Mouse (Mus musculus) myocyte (in vitro differentiated cells): ENCODE data around the gene Epha3. TPM values are rescaled to one million over a fixed set of nuclear protein-coding genes. Genes with fewer than 3 reads are reported as not detected.
A peak's percentile ranks its signal among the peaks of the same experiment; 100 is the strongest.

Source experiments
- H3K27me3 ChIP-seq: one replicate; pipeline ENCODE4 v1.6.1; 2011; ENCODE audit not compliant: control insufficient read depth, insufficient read depth, insufficient read length
- H3K36me3 ChIP-seq: one replicate; pipeline ENCODE4 v1.6.1; 2011; ENCODE audit not compliant: control insufficient read depth, insufficient read depth
- H3K4me2 ChIP-seq: one replicate; pipeline ENCODE4 v1.6.1; 2011; ENCODE audit warnings: low read depth, control low read depth
- H3K4me3 ChIP-seq: one replicate; pipeline ENCODE4 v1.5.1; 2011; ENCODE audit warnings: mild to moderate bottlenecking, control low read depth, moderate library complexity
- H3K79me2 ChIP-seq: one replicate; pipeline ENCODE4 v1.6.1; 2011; ENCODE audit not compliant: control insufficient read depth, insufficient read depth
- H3ac ChIP-seq: one replicate; pipeline ENCODE4 v1.6.1; 2011; ENCODE audit not compliant: control insufficient read depth, insufficient read length
- CEBPB ChIP-seq: IDR thresholded peaks from 2 replicates; pipeline ENCODE4 v1.6.1; 2011; ENCODE audit warnings: mild to moderate bottlenecking, moderate library complexity; ENCODE audit not compliant: poor library complexity, insufficient read depth, severe bottlenecking
- E2F4 ChIP-seq: IDR thresholded peaks from one replicate; pipeline ENCODE4 v1.6.1; 2011; ENCODE audit warnings: mild to moderate bottlenecking, control low read depth, moderate library complexity; ENCODE audit not compliant: insufficient read depth
- MAX ChIP-seq: IDR thresholded peaks from one replicate; pipeline ENCODE4 v1.6.1; 2011; ENCODE audit warnings: low read depth, mild to moderate bottlenecking, control low read depth
- MYOD1 ChIP-seq, 3 experiments: IDR thresholded peaks; one replicate each; pipeline ENCODE4 v1.6.1; 2011; ENCODE audit warnings: control low read depth in 2 of 3, low read depth in 2 of 3, mild to moderate bottlenecking in 2 of 3, moderate library complexity in 1 of 3; ENCODE audit not compliant: insufficient read length in 2 of 3, control insufficient read depth in 1 of 3
- MYOG ChIP-seq, 3 experiments: IDR thresholded peaks; one replicate each; pipeline ENCODE4 v1.6.1; 2011; ENCODE audit warnings: control low read depth in 2 of 3, low read depth in 2 of 3, mild to moderate bottlenecking in 2 of 3; ENCODE audit not compliant: insufficient read length in 2 of 3, control insufficient read depth in 1 of 3, insufficient read depth in 1 of 3
- POLR2A ChIP-seq: IDR thresholded peaks from one replicate; pipeline ENCODE4 v1.6.1; 2011; ENCODE audit warnings: low read depth, mild to moderate bottlenecking, control low read depth, moderate library complexity; ENCODE audit not compliant: insufficient read length
- POLR2AphosphoS2 ChIP-seq: IDR thresholded peaks from one replicate; pipeline ENCODE4 v1.6.1; 2011; ENCODE audit warnings: low read depth, control low read depth; ENCODE audit not compliant: insufficient read length
- REST ChIP-seq: IDR thresholded peaks from one replicate; pipeline ENCODE4 v1.6.1; 2011; ENCODE audit warnings: mild to moderate bottlenecking, control low read depth, moderate library complexity; ENCODE audit not compliant: insufficient read depth, insufficient read length
- SRF ChIP-seq: IDR thresholded peaks from one replicate; pipeline ENCODE4 v1.6.1; 2011; ENCODE audit warnings: low read depth; ENCODE audit not compliant: control insufficient read depth, insufficient read length
- TCF12 ChIP-seq: IDR thresholded peaks from one replicate; pipeline ENCODE4 v1.6.1; 2011; ENCODE audit warnings: mild to moderate bottlenecking, control low read depth; ENCODE audit not compliant: poor library complexity, insufficient read depth, severe bottlenecking
- TCF3 ChIP-seq: IDR thresholded peaks from one replicate; pipeline ENCODE4 v1.6.1; 2011; ENCODE audit warnings: low read depth, control low read depth; ENCODE audit not compliant: insufficient read length
- USF1 ChIP-seq: IDR thresholded peaks from one replicate; pipeline ENCODE4 v1.6.1; 2011; ENCODE audit warnings: low read depth, mild to moderate bottlenecking, control low read depth, moderate library complexity
- polyA plus RNA-seq: library from polyadenylated mRNA; unstranded; fragments of >200 nt; fragmentation: generic; extraction: Trizol; gene quantifications from one replicate; pipeline ENCODE4 v1.2.1, GENCODE M21; 2012; ENCODE audit warnings: missing spikeins

Gene Epha3
- polyA plus RNA-seq, 1 experiment, result 1.3 TPM

DNA sequence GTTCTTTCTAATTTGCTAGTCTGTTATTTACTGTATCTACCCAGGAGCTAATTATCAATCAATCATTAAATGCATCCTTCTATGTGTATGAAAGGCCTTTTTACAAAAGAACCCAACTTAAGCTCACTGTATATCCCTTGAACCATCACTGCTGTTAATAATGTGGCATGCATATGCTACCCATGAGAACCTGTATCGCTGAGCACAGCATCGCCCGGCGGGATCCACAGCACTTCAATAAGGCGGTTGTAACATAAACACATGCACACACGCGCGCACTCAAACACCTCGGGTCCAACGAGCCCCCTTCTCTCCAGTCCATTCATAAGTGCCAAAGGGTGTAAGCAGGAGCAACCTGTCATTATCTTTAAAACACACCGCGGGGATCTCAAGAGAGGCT lies 794 bp downstream of the Epha3 start:
- Histone ChIP-seq H3K4me3 (peak overlapping the region; percentile 40), H3K27me3 (no peaks in the 10 kb centered on the region), H3K79me2 (no peaks in the 10 kb centered on the region), H3K4me2 (peak overlapping the region; percentile 69), H3K36me3 (no peaks in the 10 kb centered on the region), H3ac (no peak overlapping the region)
- TF ChIP-seq MYOD1 (IDR thresholded peaks at IDR 0.05; ENCODE audit: control insufficient read depth in 1 of 3, insufficient read length in 2 of 3, low read depth in 2 of 3), result no peak
- no peak for TF ChIP-seq MAX
- no peak for TF ChIP-seq E2F4
- no peak for TF ChIP-seq POLR2A
- no peak for TF ChIP-seq POLR2AphosphoS2
- TF ChIP-seq TCF12, result no peak
- no peak for TF ChIP-seq CEBPB

DNA sequence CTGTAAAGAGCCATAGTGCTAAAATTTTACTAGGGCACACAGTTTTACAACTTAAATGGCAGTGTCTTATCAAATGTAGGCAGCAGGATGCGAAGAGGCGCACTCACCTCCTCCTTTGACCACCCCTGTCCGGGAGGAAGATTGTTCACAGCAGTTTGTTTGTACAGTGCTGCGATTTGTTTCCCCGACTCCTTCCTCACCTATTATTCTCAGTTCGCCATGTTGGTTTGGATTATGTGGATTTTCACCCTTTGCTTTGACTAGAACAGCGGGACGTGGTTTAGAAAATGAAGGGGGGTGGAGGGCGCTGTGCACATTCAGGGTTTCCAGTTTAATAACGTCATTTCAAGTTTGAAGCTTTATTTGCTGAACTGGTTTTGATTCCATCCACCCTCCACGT lies 6.4 kb downstream of the Epha3 start:
- Histone ChIP-seq H3K79me2 (no peaks in the 10 kb centered on the region), H3K36me3 (no peaks in the 10 kb centered on the region), H3K4me3 (no peak overlapping the region), H3K4me2 (peak overlapping the region; percentile 52), H3ac (no peak overlapping the region), H3K27me3 (no peaks in the 10 kb centered on the region)
- TF ChIP-seq SRF, result no peak

DNA sequence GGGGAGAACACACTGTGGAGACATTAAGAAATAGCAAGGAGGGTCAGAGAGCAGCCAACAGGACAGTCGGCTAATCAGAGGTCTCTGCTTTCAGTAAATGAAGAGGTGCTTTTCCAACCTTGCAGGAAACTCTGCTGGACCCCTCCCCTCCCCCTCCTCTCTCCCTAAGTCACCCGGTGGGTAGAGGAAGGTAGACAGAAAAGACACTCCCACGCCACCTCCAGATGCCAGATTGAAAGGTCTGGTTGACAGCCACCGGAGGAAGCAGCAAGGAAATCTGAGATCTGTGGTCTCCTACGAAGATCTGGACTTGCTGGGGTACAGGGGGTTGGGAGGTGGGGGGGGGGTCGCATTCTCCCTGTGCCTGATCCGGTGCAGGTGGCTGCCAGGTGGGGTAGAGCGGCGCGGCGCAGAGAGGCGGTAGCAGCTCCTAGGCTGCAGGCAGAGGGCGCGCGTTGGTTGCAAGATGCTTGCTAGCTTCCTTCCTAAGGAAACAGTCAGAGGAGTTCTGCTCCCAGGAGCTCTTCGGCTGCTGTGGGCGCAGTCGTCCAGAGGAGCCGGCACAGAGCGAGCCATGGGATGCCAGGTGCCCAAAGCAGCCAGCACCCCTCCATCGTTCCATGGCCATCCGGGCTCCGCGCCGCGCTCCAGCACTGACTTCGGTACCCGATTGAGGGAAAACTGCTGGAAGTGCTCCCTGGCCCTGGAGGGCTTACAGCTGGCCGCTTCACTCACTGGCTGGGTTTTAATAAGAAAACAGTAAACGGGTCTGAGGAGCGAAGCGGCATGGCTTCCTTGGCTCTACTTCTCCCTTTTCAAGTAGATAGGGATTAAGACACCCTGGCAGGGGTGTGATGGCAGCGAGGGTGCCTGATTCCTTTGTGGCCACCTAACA lies 7.1 kb downstream of the Epha3 start:
- TF ChIP-seq MYOD1 (IDR thresholded peaks at IDR 0.05; ENCODE audit: control insufficient read depth in 1 of 3, insufficient read length in 2 of 3, low read depth in 2 of 3) (no peak), POLR2A (peak; percentile 26), USF1 (no peak), TCF12 (no peak)
- Histone ChIP-seq H3K27me3 (no peaks in the 10 kb centered on the region), H3ac (no peak overlapping the region)

DNA sequence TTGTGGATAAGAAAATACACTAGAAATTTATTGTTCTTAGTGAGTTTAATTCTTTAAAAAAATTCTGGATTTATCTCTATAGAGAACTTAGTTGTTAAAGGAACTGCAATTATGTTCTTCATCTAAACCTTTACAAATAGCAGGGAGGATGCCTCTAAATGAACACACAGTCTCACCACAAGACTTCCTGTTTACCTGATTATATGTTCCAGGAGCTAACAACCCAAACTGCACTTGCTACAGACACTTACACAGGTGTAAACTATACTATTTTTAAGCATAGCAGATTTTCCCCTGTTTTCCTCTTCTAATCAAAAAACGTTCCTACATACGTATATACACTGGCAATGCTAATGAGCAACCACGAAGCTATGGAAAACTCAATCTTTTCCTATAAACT lies 13.7 kb downstream of the Epha3 start:
- TF ChIP-seq MAX (no peak), POLR2A (no peak), TCF12 (no peak), POLR2AphosphoS2 (no peak), CEBPB (no peak), SRF (no peak), REST (no peak), TCF3 (no peak), MYOG (IDR thresholded peaks at IDR 0.05; ENCODE audit: control insufficient read depth in 1 of 3, insufficient read depth in 1 of 3, insufficient read length in 2 of 3, low read depth in 2 of 3) (no peak), MYOD1 (IDR thresholded peaks at IDR 0.05; ENCODE audit: control insufficient read depth in 1 of 3, insufficient read length in 2 of 3, low read depth in 2 of 3) (no peak), USF1 (no peak), E2F4 (no peak)
- Histone ChIP-seq H3K4me3 (no peak overlapping the region), H3K27me3 (no peaks in the 10 kb centered on the region), H3K4me2 (no peak overlapping the region), H3ac (no peak overlapping the region), H3K36me3 (no peaks in the 10 kb centered on the region), H3K79me2 (no peaks in the 10 kb centered on the region)

More for the DNA sequence above, 7.1 kb downstream of the Epha3 start:
- peak overlapping the region; percentile 52 for H3K4me2 ChIP-seq
- H3K36me3 ChIP-seq, result no peaks in the 10 kb centered on the region
- H3K4me3 ChIP-seq, result no peak overlapping the region
- H3K79me2 ChIP-seq, result no peaks in the 10 kb centered on the region

DNA sequence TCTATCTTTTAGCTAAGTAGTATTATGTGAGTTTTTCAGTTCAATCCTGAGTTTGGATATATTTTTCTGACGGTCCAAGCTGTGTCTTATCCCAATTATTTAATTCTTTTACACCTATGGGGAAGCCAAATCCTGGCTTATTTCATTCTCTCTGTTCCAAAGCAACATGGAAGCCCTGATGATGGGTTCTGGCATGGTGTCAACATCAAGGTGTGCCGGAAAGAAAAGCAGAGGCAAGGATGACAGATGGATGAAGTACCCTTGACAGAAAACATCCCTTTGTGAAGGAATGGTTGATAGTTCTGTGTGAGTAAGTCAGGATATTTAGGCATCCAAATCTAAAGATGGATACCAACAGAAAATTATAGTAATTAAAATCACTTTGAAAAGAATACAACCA lies 21.1 kb downstream of the Epha3 start:
- TF ChIP-seq TCF3 (no peak), E2F4 (no peak), MAX (no peak), TCF12 (no peak), POLR2A (no peak), REST (no peak), MYOG (IDR thresholded peaks at IDR 0.05; ENCODE audit: control insufficient read depth in 1 of 3, insufficient read depth in 1 of 3, insufficient read length in 2 of 3, low read depth in 2 of 3) (no peak), SRF (no peak), CEBPB (no peak), POLR2AphosphoS2 (no peak), MYOD1 (IDR thresholded peaks at IDR 0.05; ENCODE audit: control insufficient read depth in 1 of 3, insufficient read length in 2 of 3, low read depth in 2 of 3) (no peak), USF1 (no peak)
- Histone ChIP-seq H3K36me3 (no peaks in the 10 kb centered on the region), H3K79me2 (no peaks in the 10 kb centered on the region), H3K4me2 (no peak overlapping the region), H3K27me3 (no peaks in the 10 kb centered on the region), H3ac (no peak overlapping the region), H3K4me3 (no peak overlapping the region)
